Mouse (Mus musculus): ENCODE measurements at regions not wholly inside any gene's neighbourhood (a gene's known extent, or its start where the extent isn't known, plus 50 kb on each side); places are given as distances from the start of the nearest gene placed in this dataset.

GRCm38 (mm10) chr9:61553626-61554025 lies 181.5 kb downstream of the Tle3 start:
- WGBS = 74% methylated on average over 5 of the region's 5 CpGs
- no peak overlapping the region for H3K27ac ChIP-seq
- H3K36me3 ChIP-seq = no peaks in the 10 kb centered on the region
- no peak overlapping the region for H3K9ac ChIP-seq
- no peaks in the 10 kb centered on the region for H3K27me3 ChIP-seq
- no peak for ATAC-seq (ENCODE audit: insufficient number of reproducible peaks, insufficient read depth, low FRiP score, low TSS enrichment, low read depth)
- H3K4me1 ChIP-seq = peaks cover 9% of the 10 kb centered on the region; the same call in 1 of the 2 replicates
- no peaks in the 10 kb centered on the region for H3K9me3 ChIP-seq
- no peak overlapping the region for H3K4me3 ChIP-seq
- no peak overlapping the region for H3K4me2 ChIP-seq

- Histone ChIP-seq H3K4me3 (no peak overlapping the region), H3K27ac (no peak overlapping the region), H3K9me3 (no peaks in the 10 kb centered on the region), H3K36me3 (no peaks in the 10 kb centered on the region), H3K9ac (no peak overlapping the region), H3K4me2 (no peak overlapping the region), H3K4me1 (peaks cover 9% of the 10 kb centered on the region; the same call in 1 of the 2 replicates), H3K27me3 (no peaks in the 10 kb centered on the region)
- 57% methylated on average over 9 of the region's 9 CpGs for WGBS
- ATAC-seq (ENCODE audit: insufficient number of reproducible peaks, insufficient read depth, low FRiP score, low TSS enrichment, low read depth) = no peak
Measured at GRCm38 (mm10) chr9:61551361-61551760, 179.2 kb downstream of the Tle3 start.

GRCm38 (mm10) chr9:61550326-61550725 lies 178.2 kb downstream of the Tle3 start:
- no peak overlapping the region for H3K4me3 ChIP-seq
- no peak for ATAC-seq (ENCODE audit: insufficient number of reproducible peaks, insufficient read depth, low FRiP score, low TSS enrichment, low read depth)
- no peaks in the 10 kb centered on the region for H3K27me3 ChIP-seq
- no peaks in the 10 kb centered on the region for H3K36me3 ChIP-seq
- no peak overlapping the region for H3K4me2 ChIP-seq
- H3K4me1 ChIP-seq = peaks cover 9% of the 10 kb centered on the region; the same call in 1 of the 2 replicates
- WGBS = 75% methylated on average over 3 of the region's 3 CpGs
- H3K27ac ChIP-seq = no peak overlapping the region
- H3K9me3 ChIP-seq = no peaks in the 10 kb centered on the region
- H3K9ac ChIP-seq = no peak overlapping the region

GRCm38 (mm10) chr9:61549692-61550241 lies 177.6 kb downstream of the Tle3 start:
- Histone ChIP-seq H3K4me3 (no peak overlapping the region), H3K9me3 (no peaks in the 10 kb centered on the region), H3K9ac (no peak overlapping the region), H3K36me3 (no peaks in the 10 kb centered on the region), H3K27ac (no peak overlapping the region), H3K4me2 (no peak overlapping the region), H3K4me1 (peaks cover 9% of the 10 kb centered on the region; the same call in 1 of the 2 replicates), H3K27me3 (no peaks in the 10 kb centered on the region)
- ATAC-seq (ENCODE audit: insufficient number of reproducible peaks, insufficient read depth, low FRiP score, low TSS enrichment, low read depth) = no peak
- WGBS = 19% methylated on average over 5 of the region's 5 CpGs

DNA sequence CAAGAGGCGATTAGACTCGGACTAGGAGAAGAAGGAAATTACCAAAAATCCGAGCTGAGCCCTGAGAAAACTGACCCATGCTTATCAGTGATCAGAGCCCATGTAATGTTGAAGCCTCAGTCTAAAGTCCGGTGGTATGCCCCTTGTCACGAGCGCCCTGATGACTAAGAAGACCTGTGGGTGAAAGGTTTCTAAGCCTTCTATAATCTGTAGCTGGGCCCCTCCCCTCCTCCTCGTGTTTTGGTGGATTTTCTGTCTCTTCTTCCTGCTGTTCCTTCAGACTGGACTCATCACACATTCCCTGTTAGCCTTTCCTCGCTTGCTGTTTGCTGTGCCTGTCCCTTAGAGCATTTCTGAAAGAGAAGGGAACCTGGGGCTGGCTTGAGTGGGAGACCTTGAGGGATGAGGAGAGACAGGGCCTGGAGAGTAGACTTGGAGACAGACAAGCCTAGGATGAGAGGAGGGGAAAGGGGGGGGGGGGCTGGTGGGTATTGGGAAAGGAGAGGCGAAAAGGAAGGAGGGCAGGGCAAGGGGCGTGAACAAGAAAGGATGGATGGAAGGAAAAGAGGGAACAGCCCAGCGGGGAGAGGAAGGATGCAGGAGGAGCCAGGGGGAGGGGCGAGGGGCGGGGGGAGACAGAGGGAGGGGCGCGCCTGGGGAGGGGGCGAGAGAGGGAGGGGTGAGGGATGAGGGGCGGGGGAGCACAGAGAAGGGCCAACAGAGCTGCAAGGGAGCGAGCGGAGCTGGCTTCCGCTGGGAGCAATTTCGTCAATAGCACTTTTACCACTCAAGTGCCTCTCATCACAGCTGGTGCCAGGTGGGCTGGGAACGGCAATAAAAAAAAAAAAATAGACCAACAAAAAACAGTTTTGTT lies 165.4 kb downstream of the Tle3 start:
- H3K27ac ChIP-seq = no peak overlapping the region
- H3K4me2 ChIP-seq = peak overlapping the region; percentile 43
- no peaks in the 10 kb centered on the region for H3K27me3 ChIP-seq
- no peak overlapping the region for H3K4me3 ChIP-seq
- peaks cover 18% of the 10 kb centered on the region for H3K4me1 ChIP-seq
- H3K36me3 ChIP-seq = no peaks in the 10 kb centered on the region
- 13% methylated on average over 20 of the region's 22 CpGs for WGBS
- H3K9me3 ChIP-seq = no peaks in the 10 kb centered on the region
- no peak for ATAC-seq (ENCODE audit: insufficient number of reproducible peaks, insufficient read depth, low FRiP score, low TSS enrichment, low read depth)
- no peak overlapping the region for H3K9ac ChIP-seq

GRCm38 (mm10) chr9:61533237-61533636 lies 161.1 kb downstream of the Tle3 start:
- Histone ChIP-seq H3K27ac (no peak overlapping the region), H3K9me3 (no peaks in the 10 kb centered on the region), H3K4me3 (no peak overlapping the region), H3K9ac (no peak overlapping the region), H3K4me1 (peaks cover 23% of the 10 kb centered on the region), H3K36me3 (no peaks in the 10 kb centered on the region), H3K27me3 (no peaks in the 10 kb centered on the region), H3K4me2 (no peak overlapping the region)
- ATAC-seq (ENCODE audit: insufficient number of reproducible peaks, insufficient read depth, low FRiP score, low TSS enrichment, low read depth) = no peak
- 78% methylated on average over 9 of the region's 9 CpGs for WGBS

- ATAC-seq (ENCODE audit: insufficient number of reproducible peaks, insufficient read depth, low FRiP score, low TSS enrichment, low read depth) = no peak
- 27% methylated on average over 4 of the region's 4 CpGs for WGBS
Measured at GRCm38 (mm10) chr9:61530263-61531045, 158.3 kb downstream of the Tle3 start.

GRCm38 (mm10) chr9:61528286-61528865 lies 156.2 kb downstream of the Tle3 start:
- no peak overlapping the region for H3K4me3 ChIP-seq
- H3K36me3 ChIP-seq = no peaks in the 10 kb centered on the region
- 35% methylated on average over 12 of the region's 12 CpGs for WGBS
- no peak overlapping the region for H3K27ac ChIP-seq
- no peak overlapping the region for H3K9ac ChIP-seq
- no peaks in the 10 kb centered on the region for H3K9me3 ChIP-seq
- H3K27me3 ChIP-seq = no peaks in the 10 kb centered on the region
- no peak overlapping the region for H3K4me2 ChIP-seq
- ATAC-seq (ENCODE audit: insufficient number of reproducible peaks, insufficient read depth, low FRiP score, low TSS enrichment, low read depth) = no peak
- H3K4me1 ChIP-seq = peaks cover 18% of the 10 kb centered on the region

More at GRCm38 (mm10) chr9:61530263-61531045, 158.3 kb downstream of the Tle3 start:
- no peak overlapping the region for H3K4me3 ChIP-seq
- no peak overlapping the region for H3K27ac ChIP-seq
- H3K9ac ChIP-seq = no peak overlapping the region
- H3K4me1 ChIP-seq = peaks cover 18% of the 10 kb centered on the region
- no peak overlapping the region for H3K4me2 ChIP-seq
- H3K27me3 ChIP-seq = no peaks in the 10 kb centered on the region
- H3K36me3 ChIP-seq = no peaks in the 10 kb centered on the region
- no peaks in the 10 kb centered on the region for H3K9me3 ChIP-seq

DNA sequence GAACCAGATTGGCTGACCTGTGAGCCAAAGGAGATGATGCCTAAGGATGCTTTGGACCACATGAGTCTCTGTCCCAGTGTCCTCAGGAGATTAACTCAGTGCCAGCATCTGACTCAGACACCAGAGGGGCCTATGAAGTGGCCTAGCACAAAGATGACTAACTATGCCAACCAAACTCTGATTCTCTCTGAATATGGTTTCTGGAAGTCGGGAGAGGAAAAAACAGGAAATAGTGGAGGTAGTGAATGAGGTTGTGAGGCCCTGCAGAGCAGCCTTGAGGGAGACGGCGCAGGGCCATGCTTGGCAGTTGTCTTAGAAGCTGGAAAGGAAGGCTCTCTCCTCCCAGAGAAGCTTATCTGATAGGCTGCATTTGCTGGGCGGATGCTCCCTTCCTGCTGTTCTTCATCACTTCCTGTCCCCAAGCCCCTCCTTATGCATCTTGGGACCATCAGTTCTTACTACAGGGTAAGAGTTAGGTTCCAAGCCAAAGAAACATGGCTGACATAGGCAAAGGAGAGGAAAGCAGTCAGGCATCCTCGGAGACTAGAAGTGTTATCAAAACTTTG lies 155.4 kb downstream of the Tle3 start:
- no peak for ATAC-seq (ENCODE audit: insufficient number of reproducible peaks, insufficient read depth, low FRiP score, low TSS enrichment, low read depth)
- H3K36me3 ChIP-seq = no peaks in the 10 kb centered on the region
- H3K4me3 ChIP-seq = no peak overlapping the region
- H3K27ac ChIP-seq = no peak overlapping the region
- H3K27me3 ChIP-seq = no peaks in the 10 kb centered on the region
- H3K4me2 ChIP-seq = no peak overlapping the region
- H3K9ac ChIP-seq = no peak overlapping the region
- H3K9me3 ChIP-seq = no peaks in the 10 kb centered on the region
- 87% methylated on average over 5 of the region's 5 CpGs for WGBS
- peaks cover 18% of the 10 kb centered on the region for H3K4me1 ChIP-seq

- Histone ChIP-seq H3K9ac (no peak overlapping the region), H3K27ac (no peak overlapping the region), H3K27me3 (peaks cover 6% of the 10 kb centered on the region; the same call in 1 of the 2 replicates), H3K4me2 (no peak overlapping the region), H3K4me3 (no peak overlapping the region), H3K4me1 (no peaks in the 10 kb centered on the region), H3K36me3 (no peaks in the 10 kb centered on the region), H3K9me3 (no peaks in the 10 kb centered on the region)
- WGBS = 85% methylated on average over 5 of the region's 5 CpGs
- ATAC-seq (ENCODE audit: insufficient number of reproducible peaks, insufficient read depth, low FRiP score, low TSS enrichment, low read depth) = no peak
Measured at GRCm38 (mm10) chr9:61520136-61520535, 148.0 kb downstream of the Tle3 start.

- no peak overlapping the region for H3K27ac ChIP-seq
- peaks cover 6% of the 10 kb centered on the region; the same call in 1 of the 2 replicates for H3K27me3 ChIP-seq
- H3K4me2 ChIP-seq = no peak overlapping the region
- 80% methylated on average over 7 of the region's 7 CpGs for WGBS
- no peak for ATAC-seq (ENCODE audit: insufficient number of reproducible peaks, insufficient read depth, low FRiP score, low TSS enrichment, low read depth)
- H3K9ac ChIP-seq = no peak overlapping the region
- H3K36me3 ChIP-seq = no peaks in the 10 kb centered on the region
- H3K4me1 ChIP-seq = no peaks in the 10 kb centered on the region
- no peaks in the 10 kb centered on the region for H3K9me3 ChIP-seq
- H3K4me3 ChIP-seq = no peak overlapping the region
Measured at GRCm38 (mm10) chr9:61517906-61518305, 145.7 kb downstream of the Tle3 start.
